Mouse (Mus musculus) hindbrain, postnatal 0 days (tissue): ENCODE measurements at regions not wholly inside any gene's neighbourhood (a gene's known extent, or its start where the extent isn't known, plus 50 kb on each side); places are given as distances from the start of the nearest gene placed in this dataset.

ENCODE experiments used
- ATAC-seq: fragments of 200-750 bp; cut with Nextera tagmentation; 2 replicates; pipeline ENCODE4 v1.8.0; 2017; ENCODE audit warnings: mild to moderate bottlenecking, moderate TSS enrichment, moderate library complexity
- DNase-seq: peaks from one replicate; pipeline ENCODE4 v3.0.0-alpha.2; 2015; ENCODE audit warnings: low spot score
- H3K27ac ChIP-seq: fragments of 300-500 bp; sonication (generic); 2 replicates; pipeline ENCODE4 v1.5.1; 2014; ENCODE audit warnings: mild to moderate bottlenecking
- H3K27me3 ChIP-seq: fragments of 300-500 bp; sonication (generic); 2 replicates; pipeline ENCODE4 v1.6.1; 2014; ENCODE audit warnings: low read length, mixed read lengths; ENCODE audit not compliant: insufficient read depth
- H3K36me3 ChIP-seq: fragments of 300-500 bp; sonication (generic); 2 replicates; pipeline ENCODE4 v1.6.1; 2014; ENCODE audit warnings: low read length, mixed read lengths; ENCODE audit not compliant: insufficient read depth
- H3K4me1 ChIP-seq: fragments of 300-500 bp; sonication (generic); 2 replicates; pipeline ENCODE4 v1.6.1; 2014; ENCODE audit warnings: antibody characterized with exemption, low read length, mixed read lengths; ENCODE audit not compliant: insufficient read depth
- H3K4me2 ChIP-seq: fragments of 300-500 bp; sonication (generic); 2 replicates; pipeline ENCODE4 v1.6.1; 2014; ENCODE audit warnings: low read depth, mild to moderate bottlenecking, low read length, moderate library complexity, mixed read lengths
- H3K4me3 ChIP-seq: fragments of 300-500 bp; sonication (generic); 2 replicates; pipeline ENCODE4 v1.5.1; 2014; ENCODE audit warnings: low read length
- H3K9ac ChIP-seq: fragments of 300-500 bp; sonication (generic); replicated peaks from 2 replicates; pipeline ENCODE4 v1.6.1; 2014; ENCODE audit warnings: mild to moderate bottlenecking, low read length, moderate library complexity, mixed read lengths
- H3K9me3 ChIP-seq: fragments of 300-500 bp; sonication (generic); 2 replicates; pipeline ENCODE4 v1.6.1; 2016; ENCODE audit warnings: low read length, mixed read lengths
- CTCF ChIP-seq: IDR thresholded peaks from 2 replicates; pipeline ENCODE4 v1.5.1; 2016; ENCODE audit warnings: antibody characterized with exemption, control low read depth, low read depth
- WGBS: fragments of 180-500 bp; shearing (Covaris S2); extraction: QIAGEN DNeasy Blood & Tissue Kit; methylation state at CpG from one replicate; pipeline ENCODE4 v1.1.7; 2014; 5-methylcytosine and 5-hydroxymethylcytosine counted together

GRCm38 (mm10) chr10:45852688-45853087 lies 275.1 kb downstream of the Hace1 start:
- ATAC-seq = no peak
- no peaks in the 10 kb centered on the region for H3K27me3 ChIP-seq
- H3K27ac ChIP-seq = no peak overlapping the region
- H3K4me2 ChIP-seq = no peak overlapping the region
- H3K9ac ChIP-seq = no peak overlapping the region
- no peaks in the 10 kb centered on the region for H3K9me3 ChIP-seq
- no peak for DNase-seq
- H3K4me3 ChIP-seq = no peak overlapping the region
- no peaks in the 10 kb centered on the region for H3K36me3 ChIP-seq
- WGBS = 39% methylated on average over 5 of the region's 5 CpGs
- no peaks in the 10 kb centered on the region for H3K4me1 ChIP-seq
- TF ChIP-seq CTCF = no peak

DNA sequence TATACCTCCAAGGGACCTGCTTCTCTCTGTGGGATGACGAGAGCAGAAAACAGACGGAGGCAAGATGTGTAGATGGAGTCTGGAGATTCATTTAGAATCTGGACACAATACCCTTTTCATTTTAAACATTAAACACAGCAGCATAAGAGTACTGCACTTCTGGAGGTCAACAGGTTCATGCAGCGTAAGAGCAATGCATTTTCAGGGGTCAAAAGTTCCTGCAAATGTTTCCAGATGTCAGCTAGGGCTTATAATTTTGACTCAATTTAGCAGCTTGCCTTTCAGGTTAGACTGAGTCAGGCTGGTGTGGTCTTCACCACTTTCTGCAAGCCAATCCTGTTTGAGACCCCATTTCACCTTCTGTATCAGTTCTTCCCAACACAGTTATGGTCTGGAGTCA lies 277.9 kb downstream of the Hace1 start:
- no peaks in the 10 kb centered on the region for H3K36me3 ChIP-seq
- no peaks in the 10 kb centered on the region for H3K4me1 ChIP-seq
- TF ChIP-seq CTCF = no peak
- no peak for ATAC-seq
- no peaks in the 10 kb centered on the region for H3K27me3 ChIP-seq
- no peak overlapping the region for H3K27ac ChIP-seq
- H3K4me3 ChIP-seq = no peak overlapping the region
- DNase-seq = no peak
- H3K4me2 ChIP-seq = no peak overlapping the region
- WGBS = 77% methylated on average over 3 of the region's 3 CpGs
- H3K9me3 ChIP-seq = no peaks in the 10 kb centered on the region
- no peak overlapping the region for H3K9ac ChIP-seq

GRCm38 (mm10) chr10:45859137-45859536 lies 281.5 kb downstream of the Hace1 start:
- H3K4me3 ChIP-seq = no peak overlapping the region
- no peak for TF ChIP-seq CTCF
- H3K9me3 ChIP-seq = no peaks in the 10 kb centered on the region

DNA sequence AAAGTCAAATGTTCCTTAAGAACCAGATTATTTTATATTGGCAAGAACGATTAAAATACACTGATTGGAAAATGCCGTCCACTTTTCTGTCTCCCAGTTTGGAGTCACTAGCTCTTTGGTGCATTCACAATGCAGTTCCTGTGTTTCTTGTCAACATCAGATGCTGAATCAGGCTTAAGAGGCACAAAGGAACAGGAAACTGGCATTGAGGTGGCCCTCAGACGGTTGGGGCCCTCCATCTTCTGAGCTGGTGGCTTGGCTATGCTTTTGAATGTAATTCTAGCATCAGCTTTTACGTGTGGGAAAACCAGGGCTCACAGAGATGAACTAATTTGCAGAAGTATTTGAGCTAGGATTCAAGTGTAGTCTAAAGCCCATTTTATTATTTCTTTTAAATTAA lies 282.3 kb downstream of the Hace1 start:
- no peaks in the 10 kb centered on the region for H3K9me3 ChIP-seq
- TF ChIP-seq CTCF = no peak
- DNase-seq (no peak), ATAC-seq (no peak)
- no peak overlapping the region for H3K4me3 ChIP-seq
- H3K9ac ChIP-seq = no peak overlapping the region
- H3K27ac ChIP-seq = no peak overlapping the region
- H3K36me3 ChIP-seq = no peaks in the 10 kb centered on the region
- WGBS = 64% methylated on average over 4 of the region's 4 CpGs
- H3K27me3 ChIP-seq = no peaks in the 10 kb centered on the region
- H3K4me2 ChIP-seq = no peak overlapping the region
- H3K4me1 ChIP-seq = no peaks in the 10 kb centered on the region

More at GRCm38 (mm10) chr10:45859137-45859536, 281.5 kb downstream of the Hace1 start:
- no peak for DNase-seq
- H3K9ac ChIP-seq = no peak overlapping the region
- no peak for ATAC-seq
- H3K27ac ChIP-seq = no peak overlapping the region
- H3K4me1 ChIP-seq = no peaks in the 10 kb centered on the region
- no peaks in the 10 kb centered on the region for H3K27me3 ChIP-seq
- H3K36me3 ChIP-seq = no peaks in the 10 kb centered on the region
- 67% methylated on average over 3 of the region's 3 CpGs for WGBS
- no peak overlapping the region for H3K4me2 ChIP-seq

DNA sequence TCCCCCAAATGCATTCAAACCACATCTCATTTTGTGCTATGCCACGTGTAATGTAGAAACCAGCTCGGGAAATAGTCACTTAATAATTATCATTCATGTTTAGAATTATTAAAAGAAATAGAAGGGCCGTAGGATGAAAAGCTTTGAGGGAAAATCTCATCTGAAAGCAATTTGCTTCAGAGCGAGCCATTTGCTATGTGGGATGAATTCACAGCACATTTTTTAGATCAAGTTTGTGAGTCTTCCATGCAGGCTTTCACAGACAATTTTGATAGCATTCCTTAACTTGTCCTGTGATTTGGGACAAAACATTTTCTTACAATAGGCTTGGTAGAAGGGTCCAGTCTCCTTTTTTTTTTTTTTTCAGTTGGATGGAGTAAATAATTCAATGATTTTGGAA lies 283.1 kb downstream of the Hace1 start:
- Histone ChIP-seq H3K9ac (no peak overlapping the region), H3K4me3 (no peak overlapping the region), H3K4me2 (no peak overlapping the region), H3K36me3 (no peaks in the 10 kb centered on the region), H3K27me3 (no peaks in the 10 kb centered on the region), H3K27ac (no peak overlapping the region), H3K9me3 (no peaks in the 10 kb centered on the region), H3K4me1 (no peaks in the 10 kb centered on the region)
- ATAC-seq (no peak), DNase-seq (no peak)
- WGBS = 69% methylated on average over 4 of the region's 4 CpGs
- no peak for TF ChIP-seq CTCF

- Histone ChIP-seq H3K4me2 (no peak overlapping the region), H3K9me3 (no peaks in the 10 kb centered on the region), H3K9ac (no peak overlapping the region), H3K4me1 (no peaks in the 10 kb centered on the region), H3K4me3 (no peak overlapping the region), H3K27me3 (no peaks in the 10 kb centered on the region), H3K27ac (no peak overlapping the region), H3K36me3 (no peaks in the 10 kb centered on the region)
- TF ChIP-seq CTCF = no peak
- ATAC-seq (no peak), DNase-seq (no peak)
- 50% methylated on average over 4 of the region's 4 CpGs for WGBS
Observed at GRCm38 (mm10) chr10:45865793-45866192, 288.2 kb downstream of the Hace1 start.

DNA sequence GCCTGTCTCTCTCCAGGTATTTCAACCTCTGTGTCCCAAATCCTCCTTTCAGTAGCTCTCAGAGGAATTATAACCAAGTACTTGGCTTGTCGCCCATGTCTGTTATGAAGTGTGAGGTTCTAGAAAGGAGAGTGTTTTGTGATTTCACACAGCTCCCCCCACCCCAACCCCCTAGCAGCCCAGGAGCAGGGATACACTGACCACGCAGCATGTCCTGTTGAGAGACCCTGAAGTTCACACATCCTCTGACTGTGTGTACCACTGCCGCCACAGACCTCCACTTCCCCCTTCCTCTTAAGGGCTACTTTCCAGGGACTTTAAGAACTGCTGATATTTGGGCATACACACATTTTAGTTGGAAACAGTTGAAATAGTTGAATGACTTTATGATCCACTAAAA lies 289.2 kb downstream of the Hace1 start:
- Histone ChIP-seq H3K27me3 (no peaks in the 10 kb centered on the region), H3K36me3 (no peaks in the 10 kb centered on the region), H3K9me3 (no peaks in the 10 kb centered on the region), H3K9ac (no peak overlapping the region), H3K4me2 (no peak overlapping the region), H3K4me1 (no peaks in the 10 kb centered on the region), H3K27ac (no peak overlapping the region), H3K4me3 (no peak overlapping the region)
- no peak for TF ChIP-seq CTCF
- 77% methylated on average over 3 of the region's 3 CpGs for WGBS
- DNase-seq (no peak), ATAC-seq (no peak)
